Mouse (Mus musculus): ENCODE measurements around the gene Slc17a1. TPM values are rescaled to one million over a fixed set of nuclear protein-coding genes. Genes with fewer than 3 reads are reported as not detected.

Gene Slc17a1
- polyA plus RNA-seq, 1 experiment from 2014 or later: not detected

GRCm38 (mm10) chr13:23928637-23929036 is 61.1 kb downstream of the Slc17a1 start:
- Histone ChIP-seq H3K36me3 (no peaks in the 10 kb centered on the region), H3K27ac (no peak overlapping the region), H3K27me3 (peaks cover 2% of the 10 kb centered on the region; the same call in 1 of the 2 replicates), H3K4me1 (replicated peaks) (0 out of 2 replicates have a peak, but pooled peaks cover 6% of the 10 kb centered on the region), H3K4me2 (peak overlapping the region; percentile 26; the same call in 1 of the 2 replicates), H3K9me3 (replicated peaks) (no peaks in the 10 kb centered on the region), H3K4me3 (no peak overlapping the region), H3K9ac (no peak overlapping the region)
- ATAC-seq (replicated peaks; ENCODE audit: insufficient number of reproducible peaks, insufficient read depth, low FRiP score, low read depth): no peak
- 29% methylated on average over 3 of the region's 3 CpGs for WGBS

- 88% methylated on average over 9 of the region's 9 CpGs for WGBS
- ATAC-seq (replicated peaks; ENCODE audit: insufficient number of reproducible peaks, insufficient read depth, low FRiP score, low read depth): no peak
- Histone ChIP-seq H3K9me3 (replicated peaks) (no peaks in the 10 kb centered on the region), H3K27ac (no peak overlapping the region), H3K36me3 (no peaks in the 10 kb centered on the region), H3K27me3 (peaks cover 2% of the 10 kb centered on the region; the same call in 1 of the 2 replicates), H3K4me1 (replicated peaks) (0 out of 2 replicates have a peak, but pooled peaks cover 6% of the 10 kb centered on the region), H3K4me2 (no peak overlapping the region), H3K9ac (no peak overlapping the region), H3K4me3 (no peak overlapping the region)
Measured at GRCm38 (mm10) chr13:23930461-23930860, 62.9 kb downstream of the Slc17a1 start.

- Histone ChIP-seq H3K4me1 (replicated peaks) (0 out of 2 replicates have a peak, but pooled peaks cover 6% of the 10 kb centered on the region), H3K9me3 (replicated peaks) (no peaks in the 10 kb centered on the region), H3K4me2 (no peak overlapping the region), H3K36me3 (no peaks in the 10 kb centered on the region), H3K9ac (no peak overlapping the region), H3K27ac (no peak overlapping the region), H3K27me3 (peaks cover 2% of the 10 kb centered on the region; the same call in 1 of the 2 replicates), H3K4me3 (no peak overlapping the region)
- 74% methylated on average over 11 of the region's 11 CpGs for WGBS
- ATAC-seq (replicated peaks; ENCODE audit: insufficient number of reproducible peaks, insufficient read depth, low FRiP score, low read depth): no peak
Measured at GRCm38 (mm10) chr13:23930904-23931303, 63.4 kb downstream of the Slc17a1 start.

- Histone ChIP-seq H3K9me3 (replicated peaks) (no peaks in the 10 kb centered on the region), H3K36me3 (no peaks in the 10 kb centered on the region), H3K4me2 (no peak within 1 kb of the TSS), H3K4me1 (replicated peaks) (no peaks in the 10 kb centered on the region), H3K27me3 (peaks cover 2% of the 10 kb centered on the region; the same call in 1 of the 2 replicates), H3K9ac (no peak within 1 kb of the TSS), H3K27ac (no peak within 1 kb of the TSS), H3K4me3 (no peak within 1 kb of the TSS)
- no peak for ATAC-seq (replicated peaks; ENCODE audit: insufficient number of reproducible peaks, insufficient read depth, low FRiP score, low read depth)
- WGBS: 89% methylated on average over 39 of the region's 39 CpGs
Measured at GRCm38 (mm10) chr13:23933421-23934210, 66.1 kb downstream of the Slc17a1 start, which contains the start of gene Hist1h2ba. TSS of gene Hist1h2ba (minus strand) at chr13:23934156.

GRCm38 (mm10) chr13:23934211-23934520 is 66.6 kb downstream of the Slc17a1 start, which contains the start of gene Hist1h2aa:
TSS of gene Hist1h2aa (plus strand) at chr13:23934462.
- H3K4me3 ChIP-seq: no peak within 1 kb of the TSS
- H3K27ac ChIP-seq: no peak within 1 kb of the TSS
- no peak for ATAC-seq (replicated peaks; ENCODE audit: insufficient number of reproducible peaks, insufficient read depth, low FRiP score, low read depth)
- no peaks in the 10 kb centered on the region for H3K9me3 ChIP-seq (replicated peaks)
- H3K27me3 ChIP-seq: peaks cover 2% of the 10 kb centered on the region; the same call in 1 of the 2 replicates
- no peak within 1 kb of the TSS for H3K4me2 ChIP-seq
- H3K4me1 ChIP-seq (replicated peaks): no peaks in the 10 kb centered on the region
- H3K36me3 ChIP-seq: no peaks in the 10 kb centered on the region
- WGBS: 84% methylated on average over 10 of the region's 10 CpGs
- no peak within 1 kb of the TSS for H3K9ac ChIP-seq

- no peak overlapping the region for H3K9ac ChIP-seq
- no peaks in the 10 kb centered on the region for H3K9me3 ChIP-seq (replicated peaks)
- 79% methylated on average over 1 of the region's 1 CpGs for WGBS
- H3K27me3 ChIP-seq: no peaks in the 10 kb centered on the region; the same call in 1 of the 2 replicates
- no peaks in the 10 kb centered on the region for H3K36me3 ChIP-seq
- H3K4me2 ChIP-seq: no peak overlapping the region
- no peak for ATAC-seq (replicated peaks; ENCODE audit: insufficient number of reproducible peaks, insufficient read depth, low FRiP score, low read depth)
- H3K4me1 ChIP-seq (replicated peaks): no peaks in the 10 kb centered on the region
- no peak overlapping the region for H3K27ac ChIP-seq
- no peak overlapping the region for H3K4me3 ChIP-seq
Measured at GRCm38 (mm10) chr13:23938699-23939098, 71.1 kb downstream of the Slc17a1 start.

GRCm38 (mm10) chr13:23940291-23940690 is 72.7 kb downstream of the Slc17a1 start:
- H3K4me1 ChIP-seq (replicated peaks): no peaks in the 10 kb centered on the region
- no peak overlapping the region for H3K27ac ChIP-seq
- whole genome bisulfite sequencing: 40% methylated on average over 6 of the region's 6 CpGs
- H3K4me3 ChIP-seq: no peak overlapping the region
- H3K4me2 ChIP-seq: no peak overlapping the region
- no peaks in the 10 kb centered on the region for H3K9me3 ChIP-seq (replicated peaks)
- H3K36me3 ChIP-seq: no peaks in the 10 kb centered on the region
- no peak for ATAC-seq (replicated peaks; ENCODE audit: insufficient number of reproducible peaks, insufficient read depth, low FRiP score, low read depth)
- H3K27me3 ChIP-seq: no peaks in the 10 kb centered on the region; the same call in 1 of the 2 replicates
- no peak overlapping the region for H3K9ac ChIP-seq

- ATAC-seq (replicated peaks; ENCODE audit: insufficient number of reproducible peaks, insufficient read depth, low FRiP score, low read depth): no peak
- no peaks in the 10 kb centered on the region for H3K9me3 ChIP-seq (replicated peaks)
- H3K4me1 ChIP-seq (replicated peaks): no peaks in the 10 kb centered on the region
- no peak overlapping the region for H3K9ac ChIP-seq
- H3K36me3 ChIP-seq: no peaks in the 10 kb centered on the region
- H3K27me3 ChIP-seq: no peaks in the 10 kb centered on the region; the same call in 1 of the 2 replicates
- no peak overlapping the region for H3K4me3 ChIP-seq
- no peak overlapping the region for H3K4me2 ChIP-seq
- no peak overlapping the region for H3K27ac ChIP-seq
- 47% methylated on average over 2 of the region's 2 CpGs for WGBS
Measured at GRCm38 (mm10) chr13:23942861-23943260, 75.3 kb downstream of the Slc17a1 start.

Small RNA genes lying within 50 kb of the gene (microRNA-seq; reads per million reads assigned to microRNA genes)
- gene Gm44344: not detected

Other genes with a start within 250 kb of the Slc17a1 start
- 1.7 and 1.9 TPM in 2 replicates for gene Hist1h2be, start 246.6 kb upstream of the Slc17a1 start, polyA plus RNA-seq (2015; fragmentation: Nextera tagmentation; extraction: Ambion mirVana)
- gene Hist1h1e, start 245.2 kb upstream of the Slc17a1 start, polyA plus RNA-seq (2015; fragmentation: Nextera tagmentation; extraction: Ambion mirVana): 9.6 and 10.8 TPM in 2 replicates
- gene Hist1h2ac, start 183.8 kb upstream of the Slc17a1 start, polyA plus RNA-seq (2015; fragmentation: Nextera tagmentation; extraction: Ambion mirVana): 0.50 and 0.74 TPM in 2 replicates
- 51.8 and 52.1 TPM in 2 replicates for gene Hist1h2bc, start 183.6 kb upstream of the Slc17a1 start, polyA plus RNA-seq (2015; fragmentation: Nextera tagmentation; extraction: Ambion mirVana)
- 0.14 TPM in 1 of 2 replicates, not detected in the other for gene Hist1h1t, start 171.9 kb upstream of the Slc17a1 start, polyA plus RNA-seq (2015; fragmentation: Nextera tagmentation; extraction: Ambion mirVana)
- 2.4 and 2.7 TPM in 2 replicates for gene Hist1h4c, start 169.3 kb upstream of the Slc17a1 start, polyA plus RNA-seq (2015; fragmentation: Nextera tagmentation; extraction: Ambion mirVana)
- gene Hfe, start 156.9 kb upstream of the Slc17a1 start, polyA plus RNA-seq (2015; fragmentation: Nextera tagmentation; extraction: Ambion mirVana): 10.3 and 13.6 TPM in 2 replicates
- 38.8 and 41.2 TPM in 2 replicates for gene Hist1h1c, start 128.9 kb upstream of the Slc17a1 start, polyA plus RNA-seq (2015; fragmentation: Nextera tagmentation; extraction: Ambion mirVana)
- 2.0 and 4.1 TPM in 2 replicates for gene Hist1h3c, start 122.1 kb upstream of the Slc17a1 start, polyA plus RNA-seq (2015; fragmentation: Nextera tagmentation; extraction: Ambion mirVana)
- 1.2 and 1.9 TPM in 2 replicates for gene Hist1h2bb, start 121.0 kb upstream of the Slc17a1 start, polyA plus RNA-seq (2015; fragmentation: Nextera tagmentation; extraction: Ambion mirVana)
- gene Hist1h2ab, start 116.6 kb upstream of the Slc17a1 start, polyA plus RNA-seq (2015; fragmentation: Nextera tagmentation; extraction: Ambion mirVana): 15.3 and 20.4 TPM in 2 replicates
- 3.1 and 4.7 TPM in 2 replicates for gene Hist1h3b, start 115.5 kb upstream of the Slc17a1 start, polyA plus RNA-seq (2015; fragmentation: Nextera tagmentation; extraction: Ambion mirVana)
- 1.2 and 1.7 TPM in 2 replicates for gene Hist1h4b, start 110.7 kb upstream of the Slc17a1 start, polyA plus RNA-seq (2015; fragmentation: Nextera tagmentation; extraction: Ambion mirVana)
- gene Hist1h4a, start 106.5 kb upstream of the Slc17a1 start, polyA plus RNA-seq (2015; fragmentation: Nextera tagmentation; extraction: Ambion mirVana): not detected in 2 replicates
- gene Hist1h3a, start 105.4 kb upstream of the Slc17a1 start, polyA plus RNA-seq (2015; fragmentation: Nextera tagmentation; extraction: Ambion mirVana): 1.5 and 2.4 TPM in 2 replicates
- gene Hist1h1a, start 104.1 kb upstream of the Slc17a1 start, polyA plus RNA-seq (2015; fragmentation: Nextera tagmentation; extraction: Ambion mirVana): 0.76 and 0.98 TPM in 2 replicates
- not detected in 2 replicates for gene Trim38, start 97.8 kb upstream of the Slc17a1 start, polyA plus RNA-seq (2015; fragmentation: Nextera tagmentation; extraction: Ambion mirVana)
- not detected in 2 replicates for gene Slc17a2, start 60.8 kb upstream of the Slc17a1 start, polyA plus RNA-seq (2015; fragmentation: Nextera tagmentation; extraction: Ambion mirVana)
- 0.03 TPM in 1 of 2 replicates, not detected in the other for gene Slc17a3, start 28.3 kb upstream of the Slc17a1 start, polyA plus RNA-seq (2015; fragmentation: Nextera tagmentation; extraction: Ambion mirVana)
- gene Slc17a4, start 47.3 kb downstream of the Slc17a1 start, polyA plus RNA-seq (2015; fragmentation: Nextera tagmentation; extraction: Ambion mirVana): not detected in 2 replicates
- not detected in 2 replicates for gene Hist1h2ba, start 66.4 kb downstream of the Slc17a1 start, polyA plus RNA-seq (2015; fragmentation: Nextera tagmentation; extraction: Ambion mirVana)
- not detected in 2 replicates for gene Hist1h2aa, start 66.7 kb downstream of the Slc17a1 start, polyA plus RNA-seq (2015; fragmentation: Nextera tagmentation; extraction: Ambion mirVana)
- not detected in 2 replicates for gene Scgn, start 123.5 kb downstream of the Slc17a1 start, polyA plus RNA-seq (2015; fragmentation: Nextera tagmentation; extraction: Ambion mirVana)